Mouse (Mus musculus): ENCODE data around the gene Ndufa4l2.
A peak's percentile ranks its signal among the peaks of the same experiment; 100 is the strongest.

Gene Ndufa4l2

DNA sequence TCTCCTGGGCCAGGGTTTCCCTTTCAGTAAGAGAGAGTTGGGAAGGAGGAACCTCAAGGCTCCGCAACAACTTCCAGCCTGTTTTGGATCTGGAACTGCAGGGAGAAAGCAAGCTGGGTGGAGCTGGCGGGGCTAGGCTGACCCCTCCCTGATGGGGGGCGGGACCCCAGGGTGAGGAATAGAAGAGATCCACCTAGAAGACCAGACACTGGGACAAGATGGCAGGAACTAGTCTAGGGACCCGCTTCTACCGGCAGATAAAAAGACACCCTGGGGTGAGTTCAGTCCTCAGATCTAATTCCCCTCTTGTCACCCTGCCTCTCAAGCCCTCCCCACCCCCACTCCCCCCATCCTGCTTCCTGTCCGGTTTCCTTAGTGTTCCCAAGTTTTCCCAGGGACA, at the start of gene Ndufa4l2:
Gene Ndufa4l2 (plus strand): TSS at position 204 of the 400 bp plus-strand sequence.
- peak in 1 of 2 experiments; percentile 27 for DNase-seq

GRCm38 (mm10) chr10:127471281-127471988, 43.3 kb upstream of the Ndufa4l2 start:
- DNase-seq, result no peak

- DNase-seq, result no peak
Observed at GRCm38 (mm10) chr10:127472722-127473121, 42.0 kb upstream of the Ndufa4l2 start.

DNA sequence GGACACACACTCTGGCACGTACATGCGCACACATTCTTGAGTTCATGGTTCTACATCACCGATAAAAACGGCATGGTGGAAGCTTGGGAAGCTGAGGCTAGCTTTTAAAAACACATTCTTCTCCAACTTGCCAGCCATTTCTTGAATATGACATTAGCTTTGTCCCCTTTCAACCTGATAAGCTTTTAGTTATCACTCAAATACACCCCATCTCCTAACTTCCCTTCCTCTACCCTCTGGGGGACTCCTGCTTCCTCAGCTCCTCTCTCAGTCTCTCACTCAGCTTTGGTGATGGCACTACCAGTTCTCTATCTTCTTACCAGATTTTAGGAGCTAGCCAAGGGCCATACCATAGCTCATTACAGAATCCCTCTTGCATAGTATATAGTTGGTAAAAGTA, 39.6 kb upstream of the Ndufa4l2 start:
- no peak for DNase-seq

DNA sequence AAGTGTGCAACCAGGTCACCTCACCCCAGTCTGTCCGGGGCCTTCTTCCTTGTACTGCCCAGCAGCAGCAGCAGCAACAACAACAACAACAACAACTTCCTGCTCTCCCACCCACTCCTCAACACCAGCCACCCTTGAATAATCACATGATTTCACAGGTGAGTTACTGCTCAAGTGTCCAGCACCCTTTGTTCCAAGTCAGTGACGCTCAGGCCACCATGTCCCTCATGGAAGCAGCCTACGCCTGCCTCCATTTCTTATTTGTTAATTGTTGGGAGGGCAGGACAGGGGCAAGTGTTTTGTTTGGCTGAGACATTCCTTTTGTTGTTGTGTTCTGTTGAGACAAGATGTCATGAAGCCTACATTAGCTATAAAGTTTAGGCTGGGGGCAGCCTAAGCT, 38.2 kb upstream of the Ndufa4l2 start:
- no peak for DNase-seq

DNA sequence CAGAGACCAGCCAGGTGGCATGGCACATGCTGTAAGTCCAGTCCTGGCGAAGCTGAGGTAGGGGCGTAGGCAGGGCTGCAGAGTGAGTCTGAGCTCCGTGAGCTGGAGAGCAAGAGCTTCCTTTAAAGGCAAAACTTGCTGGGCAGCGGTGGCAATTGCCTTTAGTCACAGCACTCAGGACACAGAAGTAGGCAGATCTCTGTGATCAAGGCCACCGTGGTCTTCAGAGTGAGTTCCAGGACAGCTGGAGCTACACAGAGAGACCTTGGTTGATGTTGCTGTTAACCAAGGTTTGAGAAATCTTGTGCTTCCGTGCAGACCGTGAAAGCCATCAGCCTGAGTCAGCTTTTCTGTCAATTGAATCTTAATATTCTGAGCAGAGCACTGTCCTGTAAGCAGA, 37.5 kb upstream of the Ndufa4l2 start:
- no peak for DNase-seq

DNA sequence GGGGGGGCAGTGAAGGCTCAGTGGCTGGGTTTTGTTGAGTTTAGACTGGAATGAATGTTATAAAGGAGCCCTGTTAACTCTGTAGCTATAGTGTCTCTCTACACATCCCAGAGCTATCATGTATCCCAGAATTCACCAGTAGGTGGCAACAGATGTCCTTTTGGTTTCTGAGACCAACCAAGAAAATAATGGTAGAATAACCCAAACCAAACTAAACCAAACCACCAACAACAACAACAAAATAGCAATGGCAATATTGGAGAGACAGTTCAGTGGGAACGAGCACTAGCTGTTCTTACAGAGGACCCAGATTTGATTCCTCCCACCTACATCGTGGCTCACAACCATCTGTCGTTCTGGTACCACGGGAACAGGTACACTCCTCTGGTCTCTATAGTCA, 35.6 kb upstream of the Ndufa4l2 start:
- DNase-seq, result peak; percentile 76 to 77

GRCm38 (mm10) chr10:127480833-127481813, 33.6 kb upstream of the Ndufa4l2 start:
- no peak for DNase-seq

DNA sequence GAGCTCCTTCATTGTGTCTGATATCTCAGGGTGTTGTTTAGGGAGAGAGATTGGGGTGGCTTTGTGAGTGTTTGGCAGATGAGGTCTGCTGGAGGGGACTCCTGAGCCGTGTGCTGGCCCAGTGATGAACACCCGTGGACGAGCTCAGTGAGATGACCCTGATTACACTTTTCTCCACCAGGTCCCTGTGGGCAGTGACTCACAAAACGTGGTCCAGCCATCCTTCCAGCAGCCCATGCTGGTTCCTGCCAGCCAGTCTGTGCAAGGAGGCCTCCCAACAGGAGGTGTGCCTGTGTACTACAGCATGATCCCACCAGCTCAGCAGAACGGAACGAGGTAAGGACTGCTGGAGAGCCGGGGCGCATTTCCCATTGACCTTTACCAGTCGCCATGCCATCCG, 29.5 kb upstream of the Ndufa4l2 start:
- DNase-seq, result no peak

- no peak for DNase-seq
Observed at GRCm38 (mm10) chr10:127488856-127489255, 25.9 kb upstream of the Ndufa4l2 start.

- peak in 1 of 2 experiments; percentile 23 for DNase-seq
Observed at GRCm38 (mm10) chr10:127490160-127491127, 24.3 kb upstream of the Ndufa4l2 start.

DNA sequence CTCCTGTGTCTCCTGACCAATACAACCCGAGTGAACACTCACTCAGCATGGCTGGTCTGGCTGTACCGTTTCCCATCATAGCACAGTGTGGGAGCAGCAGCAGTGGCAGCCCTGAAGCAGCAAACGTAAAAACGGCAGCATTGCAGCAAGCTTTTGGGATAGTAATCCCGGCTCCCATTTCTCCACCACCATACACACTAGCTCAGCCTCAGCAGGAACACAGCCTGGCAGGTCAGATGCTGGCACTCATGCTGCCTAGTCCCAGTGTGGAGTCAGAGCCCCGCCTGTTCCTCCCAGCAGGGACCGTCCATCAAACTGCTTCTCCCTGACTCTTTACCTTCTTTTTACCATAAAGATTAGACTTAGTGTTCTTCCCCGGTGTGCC, 23.6 kb upstream of the Ndufa4l2 start:
- DNase-seq, result peak in 1 of 2 experiments; percentile 32

DNA sequence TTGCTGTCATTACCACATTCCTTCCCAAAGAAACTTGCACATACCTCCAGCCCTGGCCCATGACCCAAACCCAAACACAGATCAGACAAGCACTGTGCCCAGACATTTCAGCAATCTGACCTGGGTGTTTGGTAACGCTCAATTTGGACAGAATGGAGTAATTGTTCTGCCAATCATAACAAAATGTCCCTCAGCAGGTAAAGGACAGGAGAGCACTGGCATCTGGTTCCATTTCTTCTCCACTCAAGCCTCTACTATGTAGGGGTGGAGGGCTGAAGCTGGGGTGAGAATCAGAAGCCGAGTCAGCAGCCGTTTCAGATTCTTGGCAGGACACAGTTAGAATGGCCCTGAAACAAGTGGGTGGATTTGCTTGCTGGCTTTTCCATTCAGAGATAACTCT, 22.6 kb upstream of the Ndufa4l2 start:
- no peak for DNase-seq

DNA sequence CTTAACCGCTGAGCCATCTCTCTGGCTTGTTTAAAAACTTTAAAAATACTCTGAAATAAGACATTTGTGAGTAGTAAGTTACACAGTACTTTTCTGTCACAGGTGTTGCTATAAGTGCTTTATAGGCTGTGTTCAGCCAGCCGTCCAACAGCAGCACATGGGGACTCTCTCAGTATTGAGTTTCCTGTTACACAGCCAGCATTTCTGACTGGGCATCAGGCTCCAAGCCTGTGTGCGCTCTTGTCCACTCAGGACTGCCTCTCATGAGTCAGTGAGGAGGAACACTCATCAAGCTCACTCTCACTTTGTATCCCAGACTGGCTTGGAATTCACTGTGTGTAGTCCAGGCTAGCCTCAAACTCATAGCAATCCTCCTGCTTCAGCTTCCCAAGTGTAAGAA, 18.6 kb upstream of the Ndufa4l2 start:
- no peak for DNase-seq

GRCm38 (mm10) chr10:127499516-127499915, 15.3 kb upstream of the Ndufa4l2 start:
- DNase-seq, result no peak

- DNase-seq, result no peak
Observed at GRCm38 (mm10) chr10:127500042-127500441, 14.7 kb upstream of the Ndufa4l2 start.

GRCm38 (mm10) chr10:127500894-127501893, 13.6 kb upstream of the Ndufa4l2 start, which contains the start of gene Stac3:
Gene Stac3, plus strand, starts transcription at chr10:127501686.
- no peak for DNase-seq

- peak; percentile 93 to 97 for DNase-seq
Observed at GRCm38 (mm10) chr10:127508239-127508638, 6.5 kb upstream of the Ndufa4l2 start.

- DNase-seq, result peak; percentile 98
Observed at GRCm38 (mm10) chr10:127509051-127509836, 5.5 kb upstream of the Ndufa4l2 start.

Measured in cerebellum, postnatal 14 days (tissue).